Mouse (Mus musculus): ENCODE measurements at regions not wholly inside any gene's neighbourhood (a gene's known extent, or its start where the extent isn't known, plus 50 kb on each side); places are given as distances from the start of the nearest gene placed in this dataset.
"Not testable (repeated sequence)": the region's sequence is repeated elsewhere in the genome, so short reads cannot be mapped to it uniquely, and the experiment has no call there.

DNA sequence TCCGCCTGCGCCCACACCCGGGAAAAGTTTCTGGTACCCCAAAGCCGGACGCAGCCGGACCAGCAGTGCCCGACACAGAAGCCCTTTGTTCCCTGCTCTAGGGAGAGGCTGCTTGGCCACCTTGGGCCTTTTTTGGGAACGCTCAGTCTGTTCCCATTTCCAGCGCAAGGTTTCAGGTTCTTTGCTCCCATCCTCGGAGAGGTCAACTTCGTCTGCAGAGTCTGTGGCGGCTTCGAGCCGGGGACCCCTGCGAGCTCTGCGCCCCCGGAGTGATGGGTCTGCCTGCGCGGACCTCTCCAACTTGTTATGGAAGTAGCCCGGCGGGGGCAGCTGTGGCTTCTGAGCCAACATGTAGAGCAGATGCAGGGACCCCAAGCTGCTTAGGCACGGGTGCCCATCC is 302.7 kb downstream of the Hpcal1 start:
- TF ChIP-seq POLR2A (IDR thresholded peaks at IDR 0.05; ENCODE audit: borderline replicate concordance, extremely low read depth, insufficient read depth, insufficient read length, poor library complexity, severe bottlenecking); CTCF (IDR thresholded peaks at IDR 0.05; ENCODE audit: borderline replicate concordance, extremely low read depth, insufficient read depth, insufficient read length): not testable (repeated sequence)
